Mouse (Mus musculus): ENCODE data around the gene Dda1.

DNA sequence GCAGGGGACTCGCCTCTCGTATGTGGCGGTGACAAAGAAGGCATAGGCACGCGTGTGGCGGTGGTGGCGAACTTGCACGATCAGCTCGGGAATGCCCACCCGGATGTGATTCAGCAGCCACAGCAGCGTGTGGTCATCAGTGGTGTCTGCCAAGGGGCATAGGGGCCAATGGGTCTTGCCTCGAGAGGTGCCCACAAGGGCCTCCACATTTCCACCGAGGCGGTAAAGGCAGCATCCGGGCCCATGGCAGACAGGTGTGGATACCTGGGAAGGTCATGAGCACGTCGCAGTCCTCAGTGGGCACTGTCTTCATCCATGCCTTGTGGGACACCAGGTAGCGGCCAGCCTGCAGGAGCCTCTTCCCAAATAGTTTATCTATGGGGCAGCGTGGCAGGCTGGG, 15.7 kb downstream of the Dda1 start:
- TF ChIP-seq CTCF (IDR thresholded peaks at IDR 0.05; ENCODE audit: low read depth): no peak
- no peak for TF ChIP-seq EP300 (IDR thresholded peaks at IDR 0.05; ENCODE audit: low read depth)

All from liver, embryonic 14.5 days (tissue).